Mouse (Mus musculus) T-helper 2 cell (primary cell): ENCODE measurements around the gene Ralgds.

ENCODE experiments used
- in situ Hi-C: fragments of 300-600 bp; cut with MboI, MseI; formaldehyde crosslinking; loops from one replicate; pipeline ENCODE4 v1.15.1; 2025; ENCODE audit warnings: high pct_unique_total_duplicates

Gene Ralgds

GRCm38 (mm10) chr2:28601720-28602590, 89.0 kb downstream of the Ralgds start:
- in situ Hi-C loops = no loop called here
